Mouse (Mus musculus): Measurements from ENCODE around the gene Elp1. TPM values are rescaled to one million over a fixed set of nuclear protein-coding genes. Genes with fewer than 3 reads are reported as not detected.

Elp1 gene
- polyA plus RNA-seq, 1 experiment from 2014 or later, result 48.6 TPM

GRCm38 (mm10) chr4:56740611-56741010 is 61.5 kb downstream of the Elp1 start:
- Histone ChIP-seq H3K27ac (ENCODE audit: poor library complexity, severe bottlenecking) (no peak overlapping the region), H3K9me3 (replicated peaks) (no peaks in the 10 kb centered on the region), H3K9ac (no peak overlapping the region), H3K36me3 (peaks cover 17% of the 10 kb centered on the region), H3K4me2 (no peak overlapping the region), H3K4me3 (no peak overlapping the region), H3K4me1 (replicated peaks) (0 out of 2 replicates have a peak, but pooled peaks cover 7% of the 10 kb centered on the region), H3K27me3 (replicated peaks) (no peaks in the 10 kb centered on the region)
- 95% methylated on average over 20 of the region's 20 CpGs for WGBS
- ATAC-seq (ENCODE audit: insufficient number of reproducible peaks, low FRiP score), result no peak

- ATAC-seq (ENCODE audit: insufficient number of reproducible peaks, low FRiP score), result no peak
- Histone ChIP-seq H3K9me3 (replicated peaks) (no peaks in the 10 kb centered on the region), H3K27me3 (replicated peaks) (no peaks in the 10 kb centered on the region), H3K4me1 (replicated peaks) (0 out of 2 replicates have a peak, but pooled peaks cover 7% of the 10 kb centered on the region), H3K4me2 (no peak within 1 kb of the TSS), H3K36me3 (peaks cover 12% of the 10 kb centered on the region), H3K27ac (ENCODE audit: poor library complexity, severe bottlenecking) (no peak within 1 kb of the TSS), H3K4me3 (no peak within 1 kb of the TSS), H3K9ac (no peak within 1 kb of the TSS)
- 83% methylated on average over 18 of the region's 18 CpGs for WGBS
Observed at GRCm38 (mm10) chr4:56740020-56740485, 62.1 kb downstream of the Elp1 start, which contains the start of gene Gm26657. TSS of gene Gm26657 (plus strand) at chr4:56740070.

- Histone ChIP-seq H3K36me3 (no peaks in the 10 kb centered on the region), H3K4me2 (no peak overlapping the region), H3K4me3 (no peak overlapping the region), H3K27ac (ENCODE audit: poor library complexity, severe bottlenecking) (no peak overlapping the region), H3K27me3 (replicated peaks) (no peaks in the 10 kb centered on the region), H3K9me3 (replicated peaks) (0 out of 2 replicates have a peak, but pooled peaks cover 4% of the 10 kb centered on the region), H3K9ac (no peak overlapping the region), H3K4me1 (replicated peaks) (peaks cover 12% of the 10 kb centered on the region)
- no peak for ATAC-seq (ENCODE audit: insufficient number of reproducible peaks, low FRiP score)
- 50% methylated on average over 8 of the region's 8 CpGs for WGBS
Observed at GRCm38 (mm10) chr4:56725839-56726238, 76.3 kb downstream of the Elp1 start.

- WGBS, result 85% methylated on average over 6 of the region's 6 CpGs
- peaks cover 38% of the 10 kb centered on the region for H3K4me1 ChIP-seq (replicated peaks)
- H3K9me3 ChIP-seq (replicated peaks), result 0 out of 2 replicates have a peak, but pooled peaks cover 4% of the 10 kb centered on the region
- no peaks in the 10 kb centered on the region for H3K36me3 ChIP-seq
- no peak overlapping the region for H3K4me2 ChIP-seq
- no peak for ATAC-seq (ENCODE audit: insufficient number of reproducible peaks, low FRiP score)
- no peak overlapping the region for H3K27ac ChIP-seq (ENCODE audit: poor library complexity, severe bottlenecking)
- H3K27me3 ChIP-seq (replicated peaks), result no peaks in the 10 kb centered on the region
- H3K4me3 ChIP-seq, result no peak overlapping the region
- no peak overlapping the region for H3K9ac ChIP-seq
Observed at GRCm38 (mm10) chr4:56723237-56723636, 78.9 kb downstream of the Elp1 start.

- WGBS, result 63% methylated on average over 6 of the region's 6 CpGs
- no peaks in the 10 kb centered on the region for H3K27me3 ChIP-seq (replicated peaks)
- H3K4me2 ChIP-seq, result no peak overlapping the region
- H3K27ac ChIP-seq (ENCODE audit: poor library complexity, severe bottlenecking), result no peak overlapping the region
- H3K4me1 ChIP-seq (replicated peaks), result peaks cover 44% of the 10 kb centered on the region
- ATAC-seq (ENCODE audit: insufficient number of reproducible peaks, low FRiP score), result no peak
- no peaks in the 10 kb centered on the region for H3K9me3 ChIP-seq (replicated peaks)
- H3K9ac ChIP-seq, result no peak overlapping the region
- H3K36me3 ChIP-seq, result no peaks in the 10 kb centered on the region
- no peak overlapping the region for H3K4me3 ChIP-seq
Observed at GRCm38 (mm10) chr4:56722346-56722745, 79.8 kb downstream of the Elp1 start.

- Histone ChIP-seq H3K36me3 (no peaks in the 10 kb centered on the region), H3K4me3 (no peak overlapping the region), H3K27me3 (replicated peaks) (no peaks in the 10 kb centered on the region), H3K4me2 (no peak overlapping the region), H3K9me3 (replicated peaks) (no peaks in the 10 kb centered on the region), H3K4me1 (replicated peaks) (peaks cover 45% of the 10 kb centered on the region), H3K9ac (no peak overlapping the region), H3K27ac (ENCODE audit: poor library complexity, severe bottlenecking) (no peak overlapping the region)
- ATAC-seq (ENCODE audit: insufficient number of reproducible peaks, low FRiP score), result no peak
- 34% methylated on average over 3 of the region's 3 CpGs for WGBS
Observed at GRCm38 (mm10) chr4:56721469-56721868, 80.7 kb downstream of the Elp1 start.

GRCm38 (mm10) chr4:56720403-56720802 is 81.7 kb downstream of the Elp1 start:
- no peak overlapping the region for H3K4me3 ChIP-seq
- 47% methylated on average over 9 of the region's 9 CpGs for WGBS
- peak overlapping the region; percentile 89 for H3K27ac ChIP-seq (ENCODE audit: poor library complexity, severe bottlenecking)
- no peaks in the 10 kb centered on the region for H3K9me3 ChIP-seq (replicated peaks)
- H3K9ac ChIP-seq, result no peak overlapping the region
- peaks cover 45% of the 10 kb centered on the region for H3K4me1 ChIP-seq (replicated peaks)
- no peaks in the 10 kb centered on the region for H3K36me3 ChIP-seq
- H3K27me3 ChIP-seq (replicated peaks), result no peaks in the 10 kb centered on the region
- H3K4me2 ChIP-seq, result peak overlapping the region; percentile 40; the same call in 1 of the 2 replicates
- no peak for ATAC-seq (ENCODE audit: insufficient number of reproducible peaks, low FRiP score)

GRCm38 (mm10) chr4:56719456-56719855 is 82.7 kb downstream of the Elp1 start:
- no peaks in the 10 kb centered on the region for H3K36me3 ChIP-seq
- no peak overlapping the region for H3K9ac ChIP-seq
- H3K27ac ChIP-seq (ENCODE audit: poor library complexity, severe bottlenecking), result peak overlapping the region; percentile 89
- peaks cover 45% of the 10 kb centered on the region for H3K4me1 ChIP-seq (replicated peaks)
- no peaks in the 10 kb centered on the region for H3K27me3 ChIP-seq (replicated peaks)
- H3K4me2 ChIP-seq, result peak overlapping the region; percentile 40
- ATAC-seq (ENCODE audit: insufficient number of reproducible peaks, low FRiP score), result peak; percentile 83
- no peaks in the 10 kb centered on the region for H3K9me3 ChIP-seq (replicated peaks)
- WGBS, result 20% methylated on average over 9 of the region's 9 CpGs
- H3K4me3 ChIP-seq, result no peak overlapping the region

GRCm38 (mm10) chr4:56718573-56719442 is 83.3 kb downstream of the Elp1 start:
- no peaks in the 10 kb centered on the region for H3K9me3 ChIP-seq (replicated peaks)
- no peak overlapping the region for H3K9ac ChIP-seq
- no peak overlapping the region for H3K4me3 ChIP-seq
- peak overlapping the region; percentile 89 for H3K27ac ChIP-seq (ENCODE audit: poor library complexity, severe bottlenecking)
- WGBS, result 32% methylated on average over 12 of the region's 12 CpGs
- peak overlapping the region; percentile 40 for H3K4me2 ChIP-seq
- H3K27me3 ChIP-seq (replicated peaks), result no peaks in the 10 kb centered on the region
- ATAC-seq (ENCODE audit: insufficient number of reproducible peaks, low FRiP score), result no peak
- H3K36me3 ChIP-seq, result no peaks in the 10 kb centered on the region
- H3K4me1 ChIP-seq (replicated peaks), result peaks cover 45% of the 10 kb centered on the region

- H3K27me3 ChIP-seq (replicated peaks), result no peaks in the 10 kb centered on the region
- 83% methylated on average over 3 of the region's 3 CpGs for WGBS
- H3K4me2 ChIP-seq, result no peak overlapping the region
- H3K4me1 ChIP-seq (replicated peaks), result peaks cover 45% of the 10 kb centered on the region
- no peak overlapping the region for H3K9ac ChIP-seq
- H3K36me3 ChIP-seq, result no peaks in the 10 kb centered on the region
- ATAC-seq (ENCODE audit: insufficient number of reproducible peaks, low FRiP score), result no peak
- peak overlapping the region; percentile 89; the same call in 1 of the 2 replicates for H3K27ac ChIP-seq (ENCODE audit: poor library complexity, severe bottlenecking)
- H3K9me3 ChIP-seq (replicated peaks), result no peaks in the 10 kb centered on the region
- H3K4me3 ChIP-seq, result no peak overlapping the region
Observed at GRCm38 (mm10) chr4:56717932-56718331, 84.2 kb downstream of the Elp1 start.

GRCm38 (mm10) chr4:56716801-56717200 is 85.3 kb downstream of the Elp1 start:
- ATAC-seq (ENCODE audit: insufficient number of reproducible peaks, low FRiP score), result no peak
- Histone ChIP-seq H3K4me2 (no peak overlapping the region), H3K36me3 (no peaks in the 10 kb centered on the region), H3K4me3 (no peak overlapping the region), H3K9me3 (replicated peaks) (no peaks in the 10 kb centered on the region), H3K27ac (ENCODE audit: poor library complexity, severe bottlenecking) (no peak overlapping the region), H3K4me1 (replicated peaks) (peaks cover 34% of the 10 kb centered on the region), H3K27me3 (replicated peaks) (no peaks in the 10 kb centered on the region), H3K9ac (no peak overlapping the region)
- 55% methylated on average over 5 of the region's 5 CpGs for WGBS

Data from heart, embryonic 12.5 days (tissue).